Mouse (Mus musculus): Measurements from ENCODE around the gene Cd209c.

Gene Cd209c

DNA sequence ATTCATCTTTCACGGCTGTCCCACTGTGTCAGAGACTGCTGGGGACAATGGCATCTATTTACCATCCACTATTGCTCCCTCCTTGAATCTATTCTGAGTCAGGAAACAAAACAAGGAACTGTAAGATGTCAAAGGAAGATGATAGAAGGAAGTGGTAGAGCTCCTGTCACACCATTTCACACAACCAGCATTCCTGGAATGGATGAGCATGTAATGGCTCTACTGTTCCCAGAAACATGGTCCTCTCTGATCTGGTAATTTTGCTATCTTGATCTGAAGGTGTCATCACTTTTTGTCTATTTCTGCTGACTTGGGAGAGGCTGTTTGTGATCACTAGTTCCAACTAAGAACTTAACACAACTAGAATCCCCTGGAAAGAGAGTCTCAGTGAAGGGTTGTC is at the start of gene Cd209c:
Cd209c (minus strand) TSS at position 101 of the 400 bp plus-strand sequence.
- DNase-seq (ENCODE audit: extremely low read depth, low read depth, low spot score): no peak

DNA sequence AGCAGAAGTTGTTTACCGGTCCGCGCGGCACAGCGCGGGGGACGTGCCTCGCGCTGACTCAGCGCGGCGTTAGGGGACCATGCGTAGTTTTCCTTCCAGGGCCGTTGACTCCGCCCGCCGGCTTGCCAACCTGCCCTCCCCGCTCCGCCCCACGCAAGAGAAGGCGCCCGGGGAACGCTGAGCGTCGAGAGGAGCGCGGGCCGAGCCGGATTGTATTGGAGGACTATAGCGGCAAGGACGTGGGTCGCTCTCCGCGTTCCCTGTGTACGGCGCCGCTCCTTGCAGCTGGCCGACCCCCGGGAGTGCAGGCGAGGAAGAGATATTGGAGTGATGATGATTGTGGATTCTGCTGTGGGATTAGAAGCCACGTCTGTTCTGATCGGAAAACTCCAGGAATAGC is 39.7 kb upstream of the Cd209c start:
- no peak for DNase-seq (ENCODE audit: extremely low read depth, low read depth, low spot score)

DNA sequence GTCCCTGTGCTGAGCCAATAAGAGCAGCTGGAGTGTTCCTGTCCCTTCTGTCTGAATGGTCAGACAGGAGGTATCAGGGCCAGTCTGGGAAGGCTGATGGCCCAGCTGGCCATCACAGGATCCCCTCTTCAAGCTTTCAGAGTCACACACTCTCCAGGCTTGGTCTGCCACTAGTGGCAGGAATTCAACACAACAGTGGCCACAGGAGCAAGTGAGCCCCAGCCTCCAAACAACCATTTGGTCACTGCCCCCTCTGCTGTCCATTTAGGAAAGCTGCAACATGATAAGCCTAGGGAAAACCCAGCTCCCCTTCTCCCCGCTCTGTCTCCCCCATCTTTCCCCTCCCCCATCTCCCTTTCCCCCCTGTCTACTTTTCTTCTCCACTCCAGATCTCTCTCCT is 1.5 kb upstream of the Cd209c start:
- DNase-seq (ENCODE audit: extremely low read depth, low read depth, low spot score): no peak

DNA sequence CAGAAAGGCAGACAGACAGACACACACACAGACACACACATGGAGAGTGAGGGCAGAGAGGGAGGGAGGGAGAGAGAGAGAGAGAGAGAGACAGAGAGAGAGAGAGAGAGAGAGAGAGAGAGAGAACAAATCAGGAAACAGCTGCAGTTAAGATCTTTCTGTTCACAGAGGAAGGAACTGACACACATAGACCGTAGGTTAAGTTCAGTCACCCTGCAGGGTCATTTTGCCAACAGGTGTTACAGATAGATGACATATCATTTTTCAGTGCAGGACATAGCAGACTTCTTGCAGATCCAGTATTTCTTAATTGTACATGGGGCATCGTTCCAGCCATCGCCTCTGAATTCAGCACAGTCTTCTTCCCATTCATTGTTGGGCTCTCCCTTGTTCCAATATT is 14.5 kb downstream of the Cd209c start:
- DNase-seq (ENCODE audit: extremely low read depth, low read depth, low spot score): no peak

DNA sequence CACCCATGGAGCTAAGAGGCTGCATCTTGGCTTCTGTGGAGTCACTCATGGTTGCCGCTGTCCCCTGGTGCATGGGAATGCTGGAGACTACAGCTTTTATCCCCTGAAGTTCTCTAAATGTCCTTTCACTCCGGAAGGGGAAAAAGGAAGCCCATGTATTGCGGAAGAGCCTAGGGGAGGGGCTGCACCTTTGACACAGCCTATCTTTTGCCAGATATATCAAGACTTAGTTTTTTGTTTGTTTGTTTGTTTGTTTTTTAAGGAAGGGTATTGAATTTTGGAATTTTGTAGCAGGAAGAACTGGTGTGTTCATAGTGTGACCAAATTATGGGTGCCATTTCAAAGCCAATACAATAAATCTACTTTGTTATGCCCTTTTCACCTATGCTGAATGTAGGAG is 27.8 kb downstream of the Cd209c start, which contains the start of gene Cd209b:
Cd209b (minus strand) TSS at position 101 of the 400 bp plus-strand sequence.
- no peak for DNase-seq (ENCODE audit: extremely low read depth, low read depth, low spot score)

Data from fat pad, adult 2 months (tissue).